In the genomic region with DNA sequence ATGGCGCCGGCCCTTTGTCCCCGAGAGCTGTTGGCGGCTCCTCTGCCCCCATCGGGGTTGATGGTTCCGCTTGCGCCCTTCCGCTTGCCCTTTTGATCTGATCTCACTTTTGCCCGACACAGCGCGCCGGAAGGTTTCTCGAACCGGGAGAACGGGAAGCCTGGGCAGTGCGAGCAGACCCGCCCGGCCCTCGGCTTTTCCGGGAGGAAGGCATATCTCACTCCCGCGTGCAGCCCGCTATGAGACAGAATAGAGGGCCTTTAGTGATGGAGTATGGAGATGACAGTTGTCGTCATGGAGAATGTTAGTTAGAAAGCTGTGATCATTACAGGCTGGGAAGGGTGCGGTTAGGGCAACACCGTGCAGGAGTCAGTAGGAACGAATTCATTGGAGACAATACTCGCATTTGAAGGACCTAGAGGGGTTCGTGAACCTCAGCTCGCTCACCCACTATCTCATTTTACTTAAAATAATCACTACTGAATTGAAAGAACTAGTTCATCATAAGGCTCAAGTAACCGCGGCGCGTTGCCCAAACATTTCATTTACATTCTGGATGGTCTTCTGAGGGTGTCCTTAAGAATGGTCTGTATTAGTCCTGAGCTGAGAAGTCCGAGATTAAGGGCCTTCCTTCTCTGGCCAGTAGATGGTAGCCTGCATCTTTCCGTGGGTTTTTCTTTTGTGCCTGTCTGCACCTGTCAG, we compare ENCODE assay signal across 8 mouse cellular contexts.
DNase-seq lines count a peak whose midpoint lies in the region; ATAC-seq and TF ChIP-seq lines count a peak whose summit lies in the region.

No protein-coding gene starts in this region.

- WGBS in forebrain, embryonic 13.5 days, result under 1% methylated on average over 36 of the region's 36 CpGs
- under 1% methylated on average over 36 of the region's 36 CpGs for WGBS in liver, postnatal 0 days (ENCODE audit: insufficient replicate concordance)
- under 1% methylated on average over 36 of the region's 36 CpGs for WGBS in stomach, embryonic 16.5 days

- DNase-seq in gastrocnemius, adult 18-20 months (ENCODE audit: low spot score), result peak; percentile 19
- DNase-seq in gastrocnemius, postnatal 25 days, result no peak
- DNase-seq in right cerebral cortex, postnatal 14 days, result peak; percentile 15
- no peak for DNase-seq in right cerebral cortex, postnatal 25 days
- no peak for DNase-seq in liver, postnatal 0 days
- no peak for DNase-seq in natural killer cell, adult 2 months (ENCODE audit: low spot score in 2 of 2)

- TF ChIP-seq EP300 in liver, postnatal 0 days (IDR thresholded peaks at IDR 0.05; ENCODE audit: low read depth), result no peak; the same call in 1 of the 2 replicates

- peak overlapping the region; percentile 72 for H3K4me2 ChIP-seq in forebrain, embryonic 13.5 days
- peak overlapping the region; percentile 81 for H3K4me2 ChIP-seq in liver, postnatal 0 days (ENCODE audit: low read depth, low read length)
- peak overlapping the region; percentile 84 for H3K4me2 ChIP-seq in stomach, embryonic 16.5 days (ENCODE audit: low read depth, low read length)

- peak; percentile 71 for ATAC-seq in forebrain, embryonic 13.5 days
- ATAC-seq in liver, postnatal 0 days, result no peak; the same call in 1 of the 2 replicates
- peak; percentile 68 for ATAC-seq in stomach, embryonic 16.5 days (ENCODE audit: insufficient read depth, low FRiP score)

- peak; percentile 42; the same call in 1 of the 2 replicates for TF ChIP-seq CTCF in liver, postnatal 0 days (IDR thresholded peaks at IDR 0.05; ENCODE audit: low read depth)

- peaks cover 9% of the 10 kb centered on the region; the same call in 1 of the 2 replicates for H3K36me3 ChIP-seq in forebrain, embryonic 13.5 days (ENCODE audit: poor library complexity, severe bottlenecking)
- H3K36me3 ChIP-seq in liver, postnatal 0 days (replicated peaks; ENCODE audit: insufficient read depth, low read length), result no peaks in the 10 kb centered on the region; the same call in 1 of the 2 replicates
- peaks cover 4% of the 10 kb centered on the region; the same call in 1 of the 2 replicates for H3K36me3 ChIP-seq in stomach, embryonic 16.5 days (ENCODE audit: control insufficient read depth, insufficient read depth, low read length)

- peak overlapping the region; percentile 70 for H3K4me3 ChIP-seq in forebrain, embryonic 13.5 days
- peak overlapping the region; percentile 63 for H3K4me3 ChIP-seq in liver, postnatal 0 days (ENCODE audit: low read depth, low read length)
- peak overlapping the region; percentile 94 for H3K4me3 ChIP-seq in stomach, embryonic 16.5 days (replicated peaks; ENCODE audit: low read length)

- H3K27ac ChIP-seq in forebrain, embryonic 13.5 days, result peak overlapping the region; percentile 98
- peak overlapping the region; percentile 99 for H3K27ac ChIP-seq in liver, postnatal 0 days (ENCODE audit: low read depth)
- H3K27ac ChIP-seq in stomach, embryonic 16.5 days (ENCODE audit: low read length), result peak overlapping the region; percentile 100

- H3K4me1 ChIP-seq in forebrain, embryonic 13.5 days, result peaks cover 32% of the 10 kb centered on the region
- H3K4me1 ChIP-seq in liver, postnatal 0 days (ENCODE audit: insufficient read depth), result peaks cover 15% of the 10 kb centered on the region; the same call in 1 of the 2 replicates
- peaks cover 12% of the 10 kb centered on the region; the same call in 1 of the 2 replicates for H3K4me1 ChIP-seq in stomach, embryonic 16.5 days (ENCODE audit: control insufficient read depth, insufficient read depth, low read length)

- H3K9me3 ChIP-seq in forebrain, embryonic 13.5 days (replicated peaks), result no peaks in the 10 kb centered on the region
- no peaks in the 10 kb centered on the region for H3K9me3 ChIP-seq in liver, postnatal 0 days (ENCODE audit: low read length)
- H3K9me3 ChIP-seq in stomach, embryonic 16.5 days (replicated peaks; ENCODE audit: control insufficient read depth, low read length), result no peaks in the 10 kb centered on the region

- H3K27me3 ChIP-seq in forebrain, embryonic 13.5 days, result no peaks in the 10 kb centered on the region
- no peaks in the 10 kb centered on the region for H3K27me3 ChIP-seq in liver, postnatal 0 days (ENCODE audit: insufficient read depth, low read length)
- H3K27me3 ChIP-seq in stomach, embryonic 16.5 days (ENCODE audit: control insufficient read depth, insufficient read depth, low read length), result no peaks in the 10 kb centered on the region

- H3K9ac ChIP-seq in forebrain, embryonic 13.5 days, result peak overlapping the region; percentile 84
- peak overlapping the region; percentile 79 for H3K9ac ChIP-seq in liver, postnatal 0 days (replicated peaks)
- peak overlapping the region; percentile 93 for H3K9ac ChIP-seq in stomach, embryonic 16.5 days (ENCODE audit: low read length)

Comparison
In these comparisons a context has a peak if more than half of its experiments do, and no peak if none do; other contexts are left out.
1. DNase-seq: peak in gastrocnemius, adult 18-20 months (single experiment) and right cerebral cortex, postnatal 14 days (single experiment); none in gastrocnemius, postnatal 25 days (single experiment), right cerebral cortex, postnatal 25 days (single experiment), liver, postnatal 0 days (single experiment) and natural killer cell, adult 2 months (0 of 2).
2. Peak in every context shown above with its lines, with median percentiles within 50 percentile points of each other: H3K27ac ChIP-seq, H3K4me2 ChIP-seq, H3K4me3 ChIP-seq and H3K9ac ChIP-seq.